ENCODE assay signal across 7 mouse cellular contexts in genomic region chr11:60540761-60541160, GRCm38 (mm10). TPM values are rescaled to one million over a fixed set of nuclear protein-coding genes. Genes with fewer than 3 reads are reported as not detected.
DNase-seq lines count a peak whose midpoint lies in the region; ATAC-seq and TF ChIP-seq lines count a peak whose summit lies in the region.

No protein-coding gene starts in this region.

- DNase-seq in adipocyte (ENCODE audit: low spot score): peak; percentile 54
- no peak for DNase-seq in cerebellum, adult 2 months
- DNase-seq in cerebellum, adult 11-12 months: no peak
- DNase-seq in c-Kit-positive CD71-positive TER-119-positive erythroid progenitor cells, embryonic 14.5 days (ENCODE audit: low spot score): no peak

- TF ChIP-seq POLR2A in ES-Bruce4 (IDR thresholded peaks at IDR 0.05; ENCODE audit: insufficient read depth, low read length): no peak
- no peak for TF ChIP-seq POLR2A in cerebellum, adult 2 months (IDR thresholded peaks at IDR 0.05; ENCODE audit: borderline replicate concordance, insufficient read depth, low read length)

- peak overlapping the region; percentile 100 for H3K4me2 ChIP-seq in hindbrain, embryonic 13.5 days
- peak overlapping the region; percentile 93 for H3K4me2 ChIP-seq in liver, embryonic 15.5 days

- peak overlapping the region; percentile 13; the same call in 1 of the 2 replicates for H3K4me3 ChIP-seq in ES-Bruce4 (ENCODE audit: low read depth, low read length)
- peak overlapping the region; percentile 96 for H3K4me3 ChIP-seq in hindbrain, embryonic 13.5 days
- H3K4me3 ChIP-seq in liver, embryonic 15.5 days (replicated peaks): peak overlapping the region; percentile 96
- no peak overlapping the region for H3K4me3 ChIP-seq in cerebellum, adult 2 months (replicated peaks; ENCODE audit: insufficient read depth, low read depth, low read length)

- H3K9ac ChIP-seq in ES-Bruce4 (ENCODE audit: low read depth, poor library complexity, severe bottlenecking): no peak overlapping the region
- H3K9ac ChIP-seq in hindbrain, embryonic 13.5 days: peak overlapping the region; percentile 67
- peak overlapping the region; percentile 31; the same call in 1 of the 2 replicates for H3K9ac ChIP-seq in liver, embryonic 15.5 days

- peaks cover 45% of the 10 kb centered on the region for H3K36me3 ChIP-seq in ES-Bruce4 (ENCODE audit: control insufficient read depth, insufficient read depth, low read length, poor library complexity, severe bottlenecking)
- H3K36me3 ChIP-seq in hindbrain, embryonic 13.5 days: peaks cover 2% of the 10 kb centered on the region; the same call in 1 of the 2 replicates
- peaks cover 23% of the 10 kb centered on the region for H3K36me3 ChIP-seq in liver, embryonic 15.5 days (replicated peaks)

- no peak for TF ChIP-seq EP300 in ES-Bruce4 (IDR thresholded peaks at IDR 0.05; ENCODE audit: insufficient read depth, low read depth, low read length)

- no peaks in the 10 kb centered on the region for H3K9me3 ChIP-seq in ES-Bruce4 (replicated peaks; ENCODE audit: control insufficient read depth, insufficient read depth, low read length, poor library complexity, severe bottlenecking)
- H3K9me3 ChIP-seq in hindbrain, embryonic 13.5 days: no peaks in the 10 kb centered on the region
- H3K9me3 ChIP-seq in liver, embryonic 15.5 days (replicated peaks): no peaks in the 10 kb centered on the region

- H3K27ac ChIP-seq in ES-Bruce4 (ENCODE audit: insufficient read depth, low read length): no peak overlapping the region
- H3K27ac ChIP-seq in hindbrain, embryonic 13.5 days: no peak overlapping the region
- peak overlapping the region; percentile 42 for H3K27ac ChIP-seq in liver, embryonic 15.5 days (replicated peaks)
- no peak overlapping the region for H3K27ac ChIP-seq in cerebellum, adult 2 months (ENCODE audit: insufficient read depth, low read length)

- 70% methylated on average over 2 of the region's 2 CpGs for WGBS in hindbrain, embryonic 13.5 days
- WGBS in liver, embryonic 15.5 days (ENCODE audit: insufficient replicate concordance): 72% methylated on average over 2 of the region's 2 CpGs
- 39% methylated on average over 2 of the region's 2 CpGs for WGBS in cerebellum, adult 2 months

- peaks cover 2% of the 10 kb centered on the region for H3K4me1 ChIP-seq in ES-Bruce4 (ENCODE audit: control insufficient read depth, insufficient read depth, low read length)
- peaks cover 68% of the 10 kb centered on the region for H3K4me1 ChIP-seq in hindbrain, embryonic 13.5 days (replicated peaks)
- peaks cover 48% of the 10 kb centered on the region for H3K4me1 ChIP-seq in liver, embryonic 15.5 days (replicated peaks)
- H3K4me1 ChIP-seq in cerebellum, adult 2 months (ENCODE audit: control insufficient read depth, insufficient read depth, low read length): no peaks in the 10 kb centered on the region

- no peak for ATAC-seq in hindbrain, embryonic 13.5 days (ENCODE audit: low FRiP score)
- ATAC-seq in liver, embryonic 15.5 days (ENCODE audit: insufficient read depth): no peak

- no peaks in the 10 kb centered on the region for H3K27me3 ChIP-seq in ES-Bruce4 (ENCODE audit: control insufficient read depth, insufficient read depth, low read length, poor library complexity, severe bottlenecking)
- H3K27me3 ChIP-seq in hindbrain, embryonic 13.5 days: no peaks in the 10 kb centered on the region
- no peaks in the 10 kb centered on the region for H3K27me3 ChIP-seq in liver, embryonic 15.5 days
- H3K27me3 ChIP-seq in cerebellum, adult 2 months (ENCODE audit: control insufficient read depth, insufficient read depth, low read length): no peaks in the 10 kb centered on the region

- no peak for TF ChIP-seq CTCF in ES-Bruce4 (IDR thresholded peaks at IDR 0.05; ENCODE audit: low read depth, low read length)
- no peak for TF ChIP-seq CTCF in cerebellum, adult 2 months (IDR thresholded peaks at IDR 0.05; ENCODE audit: borderline replicate concordance, insufficient read depth, low read depth, low read length)

RNA-seq across cellular contexts. Expression of gene Alkbh5, which starts 4.6 kb away (rescaled TPM):
- polyA plus RNA-seq in ES-Bruce4 (2011; ENCODE audit: insufficient read depth, insufficient read length, low read depth, missing spikeins): 46.6 and 52.1 TPM in 2 replicates
- 23.5 and 24.9 TPM in 2 replicates for polyA plus RNA-seq in hindbrain, embryonic 13.5 days (2015; fragmentation: Nextera tagmentation; extraction: Ambion mirVana)
- 16.8 and 17.3 TPM in 2 replicates for polyA plus RNA-seq in liver, embryonic 15.5 days (2015; fragmentation: Nextera tagmentation; extraction: Ambion mirVana)
- polyA plus RNA-seq in cerebellum, adult 2 months (2012; rRNA removed): 25.2 and 27.3 TPM in 2 replicates
